ENCODE assay signal across 15 mouse cellular contexts in genomic region chr15:51502058-51502741, GRCm38 (mm10).
DNase-seq lines count a peak whose midpoint lies in the region; ATAC-seq lines count a peak whose summit lies in the region.
"Had no signal": no experiment of that assay in that cellular context is flagged by ENCODE, and none has a peak within 500 bp of the region (broad histone marks: within the 10 kb centered on the region; RNA-seq: fewer than 3 reads in every experiment).

No protein-coding gene starts in this region.

- no peak overlapping the region for H3K9ac ChIP-seq in hindbrain, embryonic 16.5 days (ENCODE audit: low read depth, low read length)
- 0 out of 2 replicates have a peak overlapping the region, but pooled peaks have one; percentile 16 for H3K9ac ChIP-seq in embryonic facial prominence, embryonic 13.5 days
- H3K9ac ChIP-seq in limb, embryonic 15.5 days, result no peak overlapping the region
- H3K9ac ChIP-seq: neural tube, embryonic 15.5 days had no signal

- H3K9me3 ChIP-seq in hindbrain, embryonic 10.5 days, result no peaks in the 10 kb centered on the region
- H3K9me3 ChIP-seq in hindbrain, embryonic 16.5 days (ENCODE audit: control insufficient read depth, low read length), result no peaks in the 10 kb centered on the region
- H3K9me3 ChIP-seq in embryonic facial prominence, embryonic 10.5 days, result no peaks in the 10 kb centered on the region
- H3K9me3 ChIP-seq in embryonic facial prominence, embryonic 13.5 days, result no peaks in the 10 kb centered on the region
- no peaks in the 10 kb centered on the region for H3K9me3 ChIP-seq in limb, embryonic 15.5 days
- H3K9me3 ChIP-seq: neural tube, embryonic 15.5 days had no signal

- H3K4me1 ChIP-seq in hindbrain, embryonic 10.5 days (replicated peaks), result peaks cover 9% of the 10 kb centered on the region
- no peaks in the 10 kb centered on the region for H3K4me1 ChIP-seq in hindbrain, embryonic 16.5 days (ENCODE audit: control insufficient read depth, insufficient read depth, low read depth, low read length)
- H3K4me1 ChIP-seq in embryonic facial prominence, embryonic 10.5 days, result peaks cover 38% of the 10 kb centered on the region
- H3K4me1 ChIP-seq in embryonic facial prominence, embryonic 13.5 days, result peaks cover 22% of the 10 kb centered on the region
- peaks cover 26% of the 10 kb centered on the region for H3K4me1 ChIP-seq in limb, embryonic 15.5 days
- H3K4me1 ChIP-seq: neural tube, embryonic 15.5 days had no signal

- WGBS in hindbrain, embryonic 10.5 days, result 78% methylated on average over 12 of the region's 12 CpGs
- 74% methylated on average over 12 of the region's 12 CpGs for WGBS in hindbrain, embryonic 16.5 days
- whole genome bisulfite sequencing in embryonic facial prominence, embryonic 10.5 days, result 56% methylated on average over 12 of the region's 12 CpGs
- 35% methylated on average over 12 of the region's 12 CpGs for WGBS in embryonic facial prominence, embryonic 13.5 days
- WGBS in limb, embryonic 15.5 days, result 45% methylated on average over 12 of the region's 12 CpGs

- no peak overlapping the region for H3K4me3 ChIP-seq in hindbrain, embryonic 10.5 days
- H3K4me3 ChIP-seq in hindbrain, embryonic 16.5 days (ENCODE audit: low read length), result no peak overlapping the region
- H3K4me3 ChIP-seq in embryonic facial prominence, embryonic 10.5 days, result no peak overlapping the region; the same call in 1 of the 2 replicates
- H3K4me3 ChIP-seq in embryonic facial prominence, embryonic 13.5 days, result no peak overlapping the region
- no peak overlapping the region for H3K4me3 ChIP-seq in limb, embryonic 15.5 days
- H3K4me3 ChIP-seq: neural tube, embryonic 15.5 days had no signal

- H3K27me3 ChIP-seq in hindbrain, embryonic 10.5 days (ENCODE audit: insufficient read depth, poor library complexity, severe bottlenecking), result no peaks in the 10 kb centered on the region
- H3K27me3 ChIP-seq in hindbrain, embryonic 16.5 days (replicated peaks; ENCODE audit: control insufficient read depth, insufficient read depth, low read length), result no peaks in the 10 kb centered on the region
- H3K27me3 ChIP-seq in embryonic facial prominence, embryonic 10.5 days (replicated peaks; ENCODE audit: low read depth, poor library complexity, severe bottlenecking), result no peaks in the 10 kb centered on the region
- no peaks in the 10 kb centered on the region for H3K27me3 ChIP-seq in embryonic facial prominence, embryonic 13.5 days
- H3K27me3 ChIP-seq in limb, embryonic 15.5 days, result no peaks in the 10 kb centered on the region
- H3K27me3 ChIP-seq: CH12.LX; neural tube, embryonic 15.5 days had no signal

- H3K4me2 ChIP-seq in hindbrain, embryonic 16.5 days (ENCODE audit: low read length), result no peak overlapping the region
- H3K4me2 ChIP-seq in embryonic facial prominence, embryonic 13.5 days, result peak overlapping the region; percentile 46
- no peak overlapping the region for H3K4me2 ChIP-seq in limb, embryonic 15.5 days
- H3K4me2 ChIP-seq: neural tube, embryonic 15.5 days had no signal

- no peak for DNase-seq in hindbrain, embryonic 10.5 days (ENCODE audit: low spot score)
- peak; percentile 34 for DNase-seq in embryonic facial prominence, embryonic 10.5 days (ENCODE audit: low spot score)
- DNase-seq: heart, adult 11 months; heart, postnatal 14 days; right cerebral cortex, adult 18-20 months had no signal

- H3K27ac ChIP-seq in hindbrain, embryonic 10.5 days, result 0 out of 2 replicates have a peak overlapping the region, but pooled peaks have one; percentile 45
- H3K27ac ChIP-seq in hindbrain, embryonic 16.5 days (ENCODE audit: low read depth, low read length), result no peak overlapping the region
- peak overlapping the region; percentile 85 for H3K27ac ChIP-seq in embryonic facial prominence, embryonic 10.5 days (replicated peaks)
- peak overlapping the region; percentile 82 for H3K27ac ChIP-seq in embryonic facial prominence, embryonic 13.5 days
- peak overlapping the region; percentile 68 for H3K27ac ChIP-seq in limb, embryonic 15.5 days
- H3K27ac ChIP-seq: kidney, postnatal 0 days; neural tube, embryonic 15.5 days had no signal

- no peak for ATAC-seq in hindbrain, embryonic 16.5 days
- ATAC-seq in embryonic facial prominence, embryonic 13.5 days (ENCODE audit: insufficient number of reproducible peaks, insufficient read depth, low FRiP score, low TSS enrichment, low read depth), result 0 out of 2 replicates have a peak, but pooled peaks have one; percentile 20
- no peak for ATAC-seq in limb, embryonic 15.5 days (ENCODE audit: insufficient number of reproducible peaks, low FRiP score, low TSS enrichment, low read depth)
- no peak for ATAC-seq in CD4-positive, CD25-positive, alpha-beta regulatory T cell, adult 4 months
- no peak for ATAC-seq in erythroblast, adult 5-6 weeks (replicated peaks; ENCODE audit: low FRiP score, poor library complexity, severe bottlenecking)
- ATAC-seq in erythroid progenitor cell, adult 5-6 weeks (replicated peaks; ENCODE audit: low FRiP score, poor library complexity, severe bottlenecking), result no peak
- ATAC-seq: activated CD4-positive, CD25-positive, alpha-beta regulatory T cell, adult 4 months had no signal

- H3K36me3 ChIP-seq in hindbrain, embryonic 10.5 days, result no peaks in the 10 kb centered on the region
- no peaks in the 10 kb centered on the region for H3K36me3 ChIP-seq in hindbrain, embryonic 16.5 days (ENCODE audit: control insufficient read depth, insufficient read depth, low read length)
- H3K36me3 ChIP-seq in embryonic facial prominence, embryonic 10.5 days (replicated peaks), result no peaks in the 10 kb centered on the region
- H3K36me3 ChIP-seq in embryonic facial prominence, embryonic 13.5 days, result no peaks in the 10 kb centered on the region
- no peaks in the 10 kb centered on the region for H3K36me3 ChIP-seq in limb, embryonic 15.5 days
- H3K36me3 ChIP-seq: neural tube, embryonic 15.5 days had no signal
